Mouse (Mus musculus): ENCODE measurements at regions not wholly inside any gene's neighbourhood (a gene's known extent, or its start where the extent isn't known, plus 50 kb on each side); places are given as distances from the start of the nearest gene placed in this dataset.

- WGBS: 68% methylated on average over 6 of the region's 6 CpGs
- Histone ChIP-seq H3K4me2 (ENCODE audit: low read depth, low read length) (no peak overlapping the region), H3K4me1 (ENCODE audit: insufficient read depth, low read length) (no peaks in the 10 kb centered on the region), H3K36me3 (ENCODE audit: insufficient read depth, low read length) (no peaks in the 10 kb centered on the region), H3K27ac (no peak overlapping the region), H3K9ac (replicated peaks; ENCODE audit: low read length) (no peak overlapping the region), H3K27me3 (ENCODE audit: insufficient read depth, low read length) (no peaks in the 10 kb centered on the region), H3K4me3 (ENCODE audit: low read length) (no peak overlapping the region), H3K9me3 (ENCODE audit: low read length) (no peaks in the 10 kb centered on the region)
- ATAC-seq (no peak), DNase-seq (ENCODE audit: low spot score) (peak; percentile 8)
- no peak for TF ChIP-seq CTCF (IDR thresholded peaks at IDR 0.05; ENCODE audit: low read depth)
Measured at GRCm38 (mm10) chr13:31710681-31711080, 85.1 kb downstream of the Foxf2 start.

DNA sequence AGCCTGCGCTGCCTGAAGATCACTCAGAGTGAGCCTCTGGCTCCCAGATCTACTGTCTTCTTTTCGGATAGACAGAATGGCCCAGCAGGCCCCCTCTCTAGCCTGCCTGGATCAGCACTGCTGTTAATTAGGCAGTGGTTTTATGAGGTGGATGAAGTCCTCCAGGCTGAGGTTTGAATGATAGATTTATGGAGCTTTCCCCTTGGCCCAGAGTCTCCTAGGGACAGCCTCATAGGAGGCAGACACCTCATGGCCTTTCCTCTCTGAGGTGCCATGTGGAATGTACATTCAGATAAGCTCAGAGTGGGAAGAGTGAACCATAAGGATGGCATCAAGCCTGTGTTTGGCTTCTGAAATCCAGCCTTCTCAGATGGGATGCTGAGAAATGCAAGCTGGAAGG, 90.1 kb downstream of the Foxf2 start:
- H3K4me3 ChIP-seq (ENCODE audit: low read length): no peak overlapping the region
- no peaks in the 10 kb centered on the region for H3K9me3 ChIP-seq (ENCODE audit: low read length)
- ATAC-seq (no peak), DNase-seq (ENCODE audit: low spot score) (no peak)
- H3K36me3 ChIP-seq (ENCODE audit: insufficient read depth, low read length): no peaks in the 10 kb centered on the region
- H3K4me1 ChIP-seq (ENCODE audit: insufficient read depth, low read length): no peaks in the 10 kb centered on the region
- H3K9ac ChIP-seq (replicated peaks; ENCODE audit: low read length): no peak overlapping the region
- H3K4me2 ChIP-seq (ENCODE audit: low read depth, low read length): no peak overlapping the region
- 56% methylated on average over 2 of the region's 2 CpGs for WGBS
- no peaks in the 10 kb centered on the region for H3K27me3 ChIP-seq (ENCODE audit: insufficient read depth, low read length)
- no peak for TF ChIP-seq CTCF (IDR thresholded peaks at IDR 0.05; ENCODE audit: low read depth)
- no peak overlapping the region for H3K27ac ChIP-seq

- Histone ChIP-seq H3K4me1 (ENCODE audit: insufficient read depth, low read length) (no peaks in the 10 kb centered on the region), H3K9me3 (ENCODE audit: low read length) (no peaks in the 10 kb centered on the region), H3K27me3 (ENCODE audit: insufficient read depth, low read length) (no peaks in the 10 kb centered on the region), H3K9ac (replicated peaks; ENCODE audit: low read length) (no peak overlapping the region), H3K36me3 (ENCODE audit: insufficient read depth, low read length) (no peaks in the 10 kb centered on the region), H3K27ac (no peak overlapping the region), H3K4me3 (ENCODE audit: low read length) (no peak overlapping the region), H3K4me2 (ENCODE audit: low read depth, low read length) (no peak overlapping the region)
- ATAC-seq: no peak
- WGBS: 26% methylated on average over 2 of the region's 2 CpGs
- no peak for TF ChIP-seq CTCF (IDR thresholded peaks at IDR 0.05; ENCODE audit: low read depth)
- DNase-seq (ENCODE audit: low spot score): no peak
Measured at GRCm38 (mm10) chr13:31716771-31717170, 89.7 kb upstream of the Foxc1 start.

DNA sequence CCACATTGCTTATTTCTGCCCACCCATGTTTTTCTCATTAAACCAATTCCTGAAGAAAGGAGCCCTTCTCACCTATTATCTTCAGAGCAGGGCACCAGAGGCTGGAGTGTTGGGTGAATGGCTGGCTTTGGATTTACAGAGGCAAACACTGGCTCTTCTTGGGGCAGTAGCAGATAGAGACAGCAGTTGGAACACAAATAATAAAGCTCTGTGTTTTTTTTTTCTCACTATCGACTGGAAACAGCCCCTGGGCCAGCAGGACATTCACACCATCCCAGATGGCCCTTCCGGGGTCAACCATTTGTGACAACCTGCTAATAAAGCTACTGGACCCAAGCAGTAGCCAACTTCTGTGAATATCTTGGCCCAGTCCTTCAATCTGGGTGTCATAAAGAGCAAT, 85.7 kb upstream of the Foxc1 start:
- no peaks in the 10 kb centered on the region for H3K36me3 ChIP-seq (ENCODE audit: insufficient read depth, low read length)
- WGBS: 57% methylated on average over 2 of the region's 2 CpGs
- no peaks in the 10 kb centered on the region for H3K27me3 ChIP-seq (ENCODE audit: insufficient read depth, low read length)
- ATAC-seq (no peak), DNase-seq (ENCODE audit: low spot score) (no peak)
- no peak overlapping the region for H3K4me2 ChIP-seq (ENCODE audit: low read depth, low read length)
- H3K27ac ChIP-seq: no peak overlapping the region
- TF ChIP-seq CTCF (IDR thresholded peaks at IDR 0.05; ENCODE audit: low read depth): no peak
- H3K4me3 ChIP-seq (ENCODE audit: low read length): no peak overlapping the region
- H3K9me3 ChIP-seq (ENCODE audit: low read length): no peaks in the 10 kb centered on the region
- no peak overlapping the region for H3K9ac ChIP-seq (replicated peaks; ENCODE audit: low read length)
- no peaks in the 10 kb centered on the region for H3K4me1 ChIP-seq (ENCODE audit: insufficient read depth, low read length)

DNA sequence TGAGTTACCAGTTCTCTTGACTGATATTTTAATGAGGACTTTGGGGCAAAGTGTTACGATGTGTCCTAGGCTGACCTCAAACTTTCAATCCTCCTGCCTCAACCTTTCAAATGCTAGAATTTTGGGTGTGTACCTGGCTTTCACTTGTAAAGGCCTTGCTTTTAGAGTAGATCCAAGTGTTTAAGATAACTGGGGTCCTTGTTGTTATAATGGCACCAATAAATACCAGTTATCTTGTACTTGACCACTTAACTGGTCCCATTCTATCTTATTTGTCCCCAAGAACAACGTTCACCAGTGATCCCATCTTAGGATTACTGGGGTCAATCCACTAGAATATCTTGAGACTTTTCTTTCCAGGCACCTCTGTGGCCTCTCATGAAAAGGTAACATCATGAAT, 77.6 kb upstream of the Foxc1 start:
- Histone ChIP-seq H3K4me1 (ENCODE audit: insufficient read depth, low read length) (no peaks in the 10 kb centered on the region), H3K9ac (replicated peaks; ENCODE audit: low read length) (no peak overlapping the region), H3K36me3 (ENCODE audit: insufficient read depth, low read length) (no peaks in the 10 kb centered on the region), H3K4me3 (ENCODE audit: low read length) (no peak overlapping the region), H3K4me2 (ENCODE audit: low read depth, low read length) (no peak overlapping the region), H3K9me3 (ENCODE audit: low read length) (no peaks in the 10 kb centered on the region), H3K27me3 (ENCODE audit: insufficient read depth, low read length) (no peaks in the 10 kb centered on the region), H3K27ac (no peak overlapping the region)
- ATAC-seq (no peak), DNase-seq (ENCODE audit: low spot score) (no peak)
- WGBS: 89% methylated on average over 2 of the region's 2 CpGs
- TF ChIP-seq CTCF (IDR thresholded peaks at IDR 0.05; ENCODE audit: low read depth): no peak

DNA sequence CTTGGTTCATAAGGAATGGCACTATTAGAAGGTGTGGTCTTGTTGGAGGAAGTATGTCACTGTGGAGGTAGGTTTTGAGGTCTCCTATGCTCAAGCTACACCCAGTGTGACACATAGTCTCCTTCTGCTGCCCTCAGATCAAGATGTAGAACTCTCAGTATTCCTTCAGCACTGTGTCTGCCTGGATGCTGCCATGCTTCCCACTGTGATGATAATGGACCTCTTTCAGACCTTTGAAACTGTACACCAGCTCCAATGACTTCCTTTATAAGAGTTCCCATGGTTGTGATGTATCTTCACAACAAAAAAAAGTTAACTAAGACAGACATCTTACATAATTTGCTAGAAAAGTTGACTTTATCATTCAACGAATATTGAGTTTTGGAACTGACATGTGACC, 60.2 kb upstream of the Foxc1 start:
- no peak for DNase-seq (ENCODE audit: low spot score)
- Histone ChIP-seq H3K9ac (replicated peaks; ENCODE audit: low read length) (no peak overlapping the region), H3K4me2 (ENCODE audit: low read depth, low read length) (no peak overlapping the region), H3K27me3 (ENCODE audit: insufficient read depth, low read length) (no peaks in the 10 kb centered on the region), H3K36me3 (ENCODE audit: insufficient read depth, low read length) (no peaks in the 10 kb centered on the region), H3K27ac (no peak overlapping the region), H3K4me3 (ENCODE audit: low read length) (no peak overlapping the region), H3K4me1 (ENCODE audit: insufficient read depth, low read length) (no peaks in the 10 kb centered on the region), H3K9me3 (ENCODE audit: low read length) (no peaks in the 10 kb centered on the region)
- no peak for TF ChIP-seq CTCF (IDR thresholded peaks at IDR 0.05; ENCODE audit: low read depth)
- 87% methylated on average over 1 of the region's 1 CpGs for WGBS
- ATAC-seq: no peak
